Comparison of ENCODE assay signal across 7 mouse cellular contexts in the genomic region with DNA sequence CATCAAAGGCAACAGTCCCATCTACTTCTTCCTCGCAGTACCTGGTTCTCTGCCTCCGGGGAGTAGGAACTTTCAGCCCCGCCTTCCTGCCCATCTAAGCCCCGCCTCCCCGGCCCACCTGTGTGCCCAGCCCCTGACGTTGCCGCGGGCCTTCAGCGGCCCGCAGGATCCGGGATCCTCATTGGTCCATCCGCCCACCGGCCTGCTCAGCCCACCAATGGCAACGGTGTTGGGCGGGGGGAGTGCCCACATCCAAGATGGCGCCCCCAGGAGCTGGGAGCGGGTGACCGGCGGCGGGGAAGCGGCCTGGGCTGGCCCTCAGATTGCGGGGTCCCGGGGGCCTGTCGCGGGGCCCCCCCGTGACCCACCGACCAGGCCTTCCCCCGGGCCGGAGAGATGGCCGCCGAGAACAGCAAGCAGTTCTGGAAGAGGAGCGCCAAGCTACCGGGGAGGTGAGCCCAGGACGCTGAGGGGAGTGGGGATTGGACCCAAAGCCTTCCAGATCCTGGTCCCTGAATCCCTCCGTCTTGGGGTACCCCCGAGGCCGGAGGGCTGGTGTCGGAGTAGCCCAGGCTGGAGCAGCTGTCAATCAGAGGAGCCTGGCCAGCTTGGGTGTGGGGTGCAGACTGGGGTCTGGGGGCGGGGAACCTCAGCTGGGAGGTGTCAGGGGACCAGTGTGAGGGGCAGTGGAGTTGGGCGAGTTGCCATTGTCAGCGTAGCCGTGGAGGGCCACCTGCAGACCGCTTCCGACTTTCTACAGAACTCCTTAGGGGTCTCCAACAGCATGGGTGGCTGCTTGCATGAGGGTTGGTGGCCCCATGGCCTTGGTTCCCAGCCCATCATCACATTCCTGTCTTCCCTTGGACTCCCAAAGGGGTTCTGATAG. TPM values are rescaled to one million over a fixed set of nuclear protein-coding genes. Genes with fewer than 3 reads are reported as not detected.
A peak's percentile ranks its signal among the peaks of the same experiment; 100 is the strongest.
DNase-seq lines count a peak whose midpoint lies in the region; ATAC-seq lines count a peak whose summit lies in the region.

A gene (minus strand): TSS at position 96 of the 886 bp plus-strand sequence.
A gene (plus strand): TSS at position 243 of the 886 bp plus-strand sequence.

- H3K4me3 ChIP-seq in embryonic facial prominence, embryonic 10.5 days, result peak within 1 kb of the TSS; percentile 99
- peak within 1 kb of the TSS; percentile 97 for H3K4me3 ChIP-seq in limb, embryonic 11.5 days (ENCODE audit: low read depth, low read length)
- peak within 1 kb of the TSS; percentile 91 for H3K4me3 ChIP-seq in midbrain, embryonic 14.5 days (replicated peaks; ENCODE audit: low read depth, low read length)

- peaks cover 23% of the 10 kb centered on the region for H3K4me1 ChIP-seq in embryonic facial prominence, embryonic 10.5 days
- peaks cover 12% of the 10 kb centered on the region; the same call in 1 of the 2 replicates for H3K4me1 ChIP-seq in limb, embryonic 11.5 days (ENCODE audit: control insufficient read depth, insufficient read depth, low read length)
- H3K4me1 ChIP-seq in midbrain, embryonic 14.5 days (ENCODE audit: control insufficient read depth, insufficient read depth, low read length), result peaks cover 14% of the 10 kb centered on the region

- H3K9me3 ChIP-seq in embryonic facial prominence, embryonic 10.5 days, result 0 out of 2 replicates have a peak, but pooled peaks cover 5% of the 10 kb centered on the region
- no peaks in the 10 kb centered on the region for H3K9me3 ChIP-seq in limb, embryonic 11.5 days (ENCODE audit: control insufficient read depth, low read length)
- no peaks in the 10 kb centered on the region for H3K9me3 ChIP-seq in midbrain, embryonic 14.5 days (ENCODE audit: control insufficient read depth, low read length)

- H3K27ac ChIP-seq in embryonic facial prominence, embryonic 10.5 days (replicated peaks), result peak within 1 kb of the TSS; percentile 95
- no peak within 1 kb of the TSS for H3K27ac ChIP-seq in limb, embryonic 11.5 days (replicated peaks; ENCODE audit: low read depth, low read length)
- peak within 1 kb of the TSS; percentile 33; the same call in 1 of the 2 replicates for H3K27ac ChIP-seq in midbrain, embryonic 14.5 days (replicated peaks; ENCODE audit: low read depth, low read length)

- peak; percentile 97 for DNase-seq in adrenal gland, postnatal 10 days
- DNase-seq in embryonic facial prominence, embryonic 10.5 days (ENCODE audit: low spot score), result peak; percentile 97
- peak; percentile 100 for DNase-seq in heart, adult 11 months
- peak; percentile 95 for DNase-seq in kidney, adult 18-20 months
- peak; percentile 95 for DNase-seq in limb, embryonic 11.5 days (ENCODE audit: low spot score)
- peak; percentile 97 for DNase-seq in midbrain, embryonic 14.5 days
- DNase-seq in spleen, adult 18-20 months, result peak; percentile 93 to 95

- under 1% methylated on average over 44 of the region's 44 CpGs for WGBS in embryonic facial prominence, embryonic 10.5 days
- WGBS in limb, embryonic 11.5 days, result under 1% methylated on average over 44 of the region's 44 CpGs
- WGBS in midbrain, embryonic 14.5 days, result under 1% methylated on average over 44 of the region's 44 CpGs

- H3K4me2 ChIP-seq in limb, embryonic 11.5 days (ENCODE audit: low read depth, severe bottlenecking), result peak within 1 kb of the TSS; percentile 93
- H3K4me2 ChIP-seq in midbrain, embryonic 14.5 days (ENCODE audit: low read length), result peak within 1 kb of the TSS; percentile 92

- no peaks in the 10 kb centered on the region for H3K36me3 ChIP-seq in embryonic facial prominence, embryonic 10.5 days (replicated peaks)
- H3K36me3 ChIP-seq in limb, embryonic 11.5 days (ENCODE audit: control insufficient read depth, insufficient read depth, low read length), result no peaks in the 10 kb centered on the region
- H3K36me3 ChIP-seq in midbrain, embryonic 14.5 days (ENCODE audit: control insufficient read depth, insufficient read depth, low read length), result no peaks in the 10 kb centered on the region

- peak; percentile 97 for ATAC-seq in limb, embryonic 11.5 days (ENCODE audit: insufficient number of reproducible peaks, low FRiP score, low TSS enrichment, low read depth)
- peak; percentile 97 for ATAC-seq in midbrain, embryonic 14.5 days (ENCODE audit: low FRiP score, low TSS enrichment)

- H3K9ac ChIP-seq in limb, embryonic 11.5 days (ENCODE audit: low read length), result peak within 1 kb of the TSS; percentile 89
- peak within 1 kb of the TSS; percentile 94 for H3K9ac ChIP-seq in midbrain, embryonic 14.5 days (replicated peaks; ENCODE audit: low read length)

- H3K27me3 ChIP-seq in embryonic facial prominence, embryonic 10.5 days (replicated peaks; ENCODE audit: low read depth, poor library complexity, severe bottlenecking), result no peaks in the 10 kb centered on the region
- H3K27me3 ChIP-seq in limb, embryonic 11.5 days (ENCODE audit: control insufficient read depth, insufficient read depth, low read length), result no peaks in the 10 kb centered on the region
- H3K27me3 ChIP-seq in midbrain, embryonic 14.5 days (ENCODE audit: control insufficient read depth, insufficient read depth, low read length), result no peaks in the 10 kb centered on the region

RNA-seq across cellular contexts. Expression of the first gene that starts in this region (rescaled TPM):
- total RNA-seq in adrenal gland, postnatal 10 days (2021), result not detected
- not detected in 2 replicates for polyA plus RNA-seq in embryonic facial prominence, embryonic 10.5 days (2016; fragmentation: Nextera tagmentation; extraction: Ambion mirVana)
- polyA plus RNA-seq in limb, embryonic 11.5 days (2014; fragmentation: Nextera tagmentation; extraction: Ambion mirVana), result not detected in 2 replicates
- polyA plus RNA-seq in midbrain, embryonic 14.5 days (2014; fragmentation: Nextera tagmentation; extraction: Ambion mirVana), result not detected in 2 replicates

RNA-seq across cellular contexts. Expression of the second gene that starts in this region (rescaled TPM):
- total RNA-seq in adrenal gland, postnatal 10 days (2021), result 10 to 100 TPM; 19.7 to 20.3 TPM
- polyA plus RNA-seq in embryonic facial prominence, embryonic 10.5 days (2016; fragmentation: Nextera tagmentation; extraction: Ambion mirVana), result 18.4 and 19.5 TPM in 2 replicates
- polyA plus RNA-seq in limb, embryonic 11.5 days (2014; fragmentation: Nextera tagmentation; extraction: Ambion mirVana), result 19.7 and 20.1 TPM in 2 replicates
- polyA plus RNA-seq in midbrain, embryonic 14.5 days (2014; fragmentation: Nextera tagmentation; extraction: Ambion mirVana), result 25.8 and 27.7 TPM in 2 replicates
